Mouse (Mus musculus): Measurements from ENCODE around the gene Isca1.
"Not testable (repeated sequence)": the region's sequence is repeated elsewhere in the genome, so short reads cannot be mapped to it uniquely, and the experiment has no call there.

Isca1 gene

DNA sequence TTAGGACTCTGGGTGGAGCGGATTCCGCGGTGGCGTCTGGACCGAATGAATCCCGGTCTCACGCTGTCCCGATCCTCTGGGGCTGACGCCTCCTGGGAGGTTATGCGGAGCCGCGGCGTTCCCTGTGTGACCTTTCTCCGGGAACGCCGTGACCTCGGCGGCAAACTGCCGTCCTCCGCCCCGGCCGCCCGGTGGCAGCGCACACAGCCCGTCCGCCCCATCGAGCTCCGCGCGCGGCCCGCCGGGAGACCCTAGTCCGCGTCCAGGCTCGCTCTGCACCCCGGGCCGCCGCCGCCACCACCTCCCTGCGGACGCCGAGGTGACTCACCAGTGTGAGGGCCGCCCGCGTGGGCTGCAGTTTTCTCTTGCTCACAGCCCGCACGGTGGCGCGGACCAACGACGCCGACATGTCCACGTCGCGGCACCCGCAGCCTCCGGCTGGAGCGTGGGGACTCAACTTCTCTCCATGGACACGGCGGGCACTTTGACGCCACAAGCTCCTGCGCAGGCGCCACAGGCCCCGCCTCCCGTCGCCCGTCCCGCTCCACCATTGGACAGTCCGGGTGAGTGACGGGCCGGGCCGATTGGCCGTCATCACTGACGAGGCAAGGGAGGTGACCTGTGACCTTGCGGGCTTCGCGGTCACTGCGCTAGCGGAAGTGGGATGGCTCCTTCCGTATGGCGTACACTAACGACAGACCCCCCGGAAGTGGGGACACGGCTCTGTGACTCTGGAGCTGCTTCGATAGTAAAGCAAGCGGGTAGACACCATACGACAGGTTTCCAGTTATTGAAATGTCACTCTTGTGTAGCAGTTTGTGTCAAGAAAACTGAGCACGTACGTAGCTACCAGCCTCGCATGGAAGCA, at the start of gene Isca1:
TSS of gene Isca1 (minus strand) at position 515 of the 868 bp plus-strand sequence.
- DNase-seq (ENCODE audit: low spot score in 2 of 2): peak; percentile 100

DNA sequence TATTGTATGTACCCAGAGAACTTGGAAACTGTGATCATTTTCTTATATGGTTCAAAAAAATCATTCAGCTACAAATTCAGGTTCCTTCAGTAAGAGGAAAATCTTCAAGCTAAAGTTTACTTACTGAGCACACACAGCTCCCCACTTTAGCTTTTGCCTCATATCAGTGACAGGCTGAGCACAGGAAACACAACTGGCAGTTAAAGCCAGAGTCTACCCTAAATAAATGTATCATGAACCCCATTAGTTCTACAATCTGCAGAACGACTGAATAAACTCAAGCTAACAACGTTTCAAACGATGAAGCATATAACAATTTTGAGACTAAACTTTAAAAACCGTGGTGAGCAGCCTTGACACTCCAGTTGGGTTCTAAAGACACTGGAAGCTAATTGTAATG, 47.7 kb upstream of the Isca1 start:
- DNase-seq (ENCODE audit: low spot score in 2 of 2): no peak

GRCm38 (mm10) chr13:59814109-59814591, 44.5 kb upstream of the Isca1 start:
- no peak for DNase-seq (ENCODE audit: low spot score in 2 of 2)

DNA sequence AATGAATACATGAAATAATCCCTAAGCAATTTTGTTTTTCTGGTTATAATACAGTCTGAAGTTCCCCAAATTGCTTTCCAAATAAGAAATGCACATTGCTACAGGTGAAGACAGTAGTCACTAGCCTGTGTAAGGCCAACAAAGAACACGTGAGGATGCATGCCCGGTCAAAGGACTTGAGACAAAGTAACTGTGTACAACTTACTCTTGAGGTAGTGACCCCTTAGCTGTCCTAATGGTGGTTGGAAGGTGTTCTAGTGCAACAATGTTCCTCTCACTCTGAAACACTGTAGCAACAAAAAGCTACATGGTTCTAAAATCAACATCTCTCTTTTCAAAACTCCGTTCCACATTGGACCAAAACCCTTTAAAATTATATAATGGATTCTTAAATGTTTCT, 42.0 kb upstream of the Isca1 start:
- DNase-seq (ENCODE audit: low spot score in 2 of 2): no peak

DNA sequence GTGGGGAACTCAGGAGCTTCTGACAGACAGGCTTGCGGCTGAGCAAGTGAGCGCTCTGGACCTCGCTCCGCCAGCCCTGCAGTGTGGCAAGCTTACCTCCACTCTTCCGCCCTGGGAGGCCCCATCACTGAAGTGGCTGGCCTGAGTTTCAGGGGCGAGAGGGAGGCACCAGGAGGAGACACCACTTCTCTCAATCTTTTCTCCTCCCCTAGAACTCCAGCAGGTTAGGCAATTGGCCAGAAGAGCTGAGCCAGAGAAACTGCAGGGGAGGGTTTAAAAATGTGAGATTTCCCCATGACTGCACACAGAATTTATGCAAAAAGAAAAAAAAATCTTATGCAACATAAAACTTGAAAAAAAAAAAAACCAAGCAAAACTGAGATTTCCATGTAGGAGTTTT, 31.4 kb upstream of the Isca1 start:
- no peak for DNase-seq (ENCODE audit: low spot score in 2 of 2)

DNA sequence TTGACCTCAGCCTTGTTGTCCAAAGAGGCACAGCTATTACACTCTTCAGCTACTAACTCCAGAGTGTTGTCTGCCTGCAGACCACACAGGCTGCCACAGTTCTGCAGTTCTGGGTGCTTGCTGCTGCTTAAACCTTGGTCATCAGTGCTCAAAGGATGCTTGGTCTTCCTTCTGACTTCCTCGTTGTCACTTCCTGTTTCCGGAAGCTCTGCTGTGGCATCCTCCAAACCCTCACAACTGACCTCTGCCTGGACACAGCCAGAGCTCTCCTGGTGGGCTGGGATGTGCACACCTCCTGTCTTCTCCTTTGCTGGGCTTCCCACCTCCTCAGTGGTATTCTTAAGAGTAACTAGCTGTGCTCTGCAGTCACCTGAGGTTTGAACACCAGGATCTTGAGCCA, 30.5 kb upstream of the Isca1 start:
- DNase-seq (ENCODE audit: low spot score in 2 of 2): no peak

DNA sequence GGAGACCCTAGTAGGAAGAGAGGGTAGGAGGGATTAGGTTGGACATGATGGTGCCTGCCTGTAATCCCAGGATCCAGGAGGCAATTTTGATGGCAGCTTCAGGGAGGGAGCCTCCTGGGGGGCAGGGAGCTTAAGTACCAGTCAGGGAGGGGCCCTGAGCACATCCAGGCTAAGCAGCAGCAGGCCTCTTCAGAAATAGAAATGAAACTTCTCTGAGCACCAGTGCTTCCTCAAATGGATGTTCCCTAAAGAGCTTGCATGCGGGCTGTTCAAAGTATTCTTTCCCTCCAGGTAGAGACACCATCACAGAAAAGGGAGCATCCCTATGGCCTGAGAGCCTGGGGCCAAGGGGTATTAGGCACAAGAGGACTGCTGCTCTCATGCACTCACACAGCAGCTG, 28.7 kb upstream of the Isca1 start:
- DNase-seq (ENCODE audit: low spot score in 2 of 2): no peak

DNA sequence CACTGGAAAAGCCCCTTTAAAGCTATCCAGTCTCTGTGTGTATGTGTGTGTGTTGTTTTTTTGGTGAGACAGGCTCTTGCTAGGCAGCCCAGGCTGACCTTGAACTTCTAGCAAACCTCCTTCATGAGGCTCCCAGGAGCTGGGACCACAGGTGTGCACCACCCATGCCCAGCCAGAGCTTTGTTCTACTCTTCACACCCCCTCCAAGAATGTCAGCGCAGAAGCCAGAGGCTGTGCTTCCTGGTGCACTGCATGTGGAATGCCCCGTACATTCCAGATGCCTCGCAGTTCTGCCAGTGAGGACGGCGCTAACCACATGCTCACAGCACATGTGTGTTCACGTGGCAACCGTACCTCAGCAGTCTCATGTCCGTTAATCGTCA, 26.8 kb upstream of the Isca1 start:
- no peak for DNase-seq (ENCODE audit: low spot score in 2 of 2)

DNA sequence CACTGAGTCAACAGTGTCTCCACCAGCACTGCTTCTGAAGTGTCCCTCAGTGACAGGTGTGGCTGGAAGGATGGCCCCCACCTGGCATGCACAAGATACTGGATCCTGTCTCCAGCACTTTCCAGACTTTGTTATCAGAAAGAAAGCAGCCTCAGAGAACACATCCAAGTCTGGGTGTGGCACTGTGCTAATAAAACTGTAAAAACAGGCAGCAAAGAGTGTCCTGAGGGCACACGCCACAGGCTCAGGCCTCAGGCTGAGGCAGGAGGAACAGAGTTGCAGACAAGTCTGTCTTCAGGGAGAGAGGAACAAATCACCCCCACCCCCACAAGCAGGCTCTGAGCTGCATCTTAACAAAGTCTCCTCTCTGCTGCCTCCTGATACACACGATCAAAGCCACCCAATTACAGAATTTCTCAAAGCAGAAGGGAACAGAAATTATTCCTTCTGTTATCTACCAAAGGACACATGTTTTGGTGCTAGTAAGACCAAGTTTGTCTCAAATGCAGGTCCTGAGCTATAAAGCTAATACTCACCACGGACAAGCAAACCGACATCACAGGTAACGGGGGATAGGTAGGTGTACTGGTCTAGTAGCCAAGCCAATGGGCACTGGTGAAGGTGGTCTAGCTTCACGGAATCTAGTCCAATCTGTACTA, 26.3 kb upstream of the Isca1 start:
- DNase-seq (ENCODE audit: low spot score in 2 of 2): no peak

- DNase-seq (ENCODE audit: low spot score in 2 of 2): no peak
Observed at GRCm38 (mm10) chr13:59794786-59795185, 25.2 kb upstream of the Isca1 start.

DNA sequence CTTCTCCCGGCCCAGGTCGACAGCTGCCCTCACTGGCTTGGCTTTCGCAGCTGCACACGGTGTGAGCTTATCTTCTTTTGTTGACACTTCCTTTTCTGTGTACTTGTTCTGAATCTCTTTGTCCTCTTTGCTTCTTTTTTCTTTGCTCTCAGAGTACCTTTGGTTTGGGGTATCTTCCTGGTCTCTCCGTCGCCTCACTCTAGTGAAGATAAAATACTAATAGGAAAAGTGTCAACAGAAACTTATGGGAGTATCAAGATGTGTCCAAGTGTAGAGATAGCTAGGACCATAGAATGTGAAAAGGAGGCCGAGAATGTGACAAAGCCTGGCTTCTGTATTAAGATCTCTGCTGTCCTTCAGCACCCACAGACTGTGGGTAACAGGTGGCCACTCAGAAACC, 12.5 kb upstream of the Isca1 start, which contains the start of gene Gm49354:
TSS of gene Gm49354 (minus strand) at position 101 of the 400 bp plus-strand sequence.
- no peak for DNase-seq (ENCODE audit: low spot score in 2 of 2)

DNA sequence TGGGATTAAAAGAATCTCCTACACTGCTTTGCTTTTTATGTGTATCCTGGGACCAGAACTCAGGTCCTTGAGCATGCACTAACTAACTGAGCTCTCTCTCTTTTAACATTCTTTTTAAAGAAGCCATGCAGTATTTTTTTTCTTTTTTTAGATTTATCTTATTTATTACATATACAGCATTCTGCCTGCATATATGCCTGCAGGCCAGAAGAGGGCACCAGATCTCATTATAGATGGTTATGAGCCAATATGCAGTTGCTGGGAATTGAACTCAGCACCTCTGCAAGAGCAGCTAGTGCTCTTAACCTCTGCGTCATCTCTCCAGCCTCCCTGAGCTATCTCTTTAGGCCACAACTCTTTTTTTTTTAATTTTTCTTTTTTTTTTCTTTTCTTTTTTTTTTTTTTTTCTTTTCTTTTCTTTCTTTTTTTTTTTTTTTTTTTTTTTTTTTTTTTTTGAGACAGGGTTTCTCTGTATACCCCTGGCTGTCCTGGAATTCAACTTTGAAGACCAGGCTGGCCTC, 10.2 kb upstream of the Isca1 start:
- not testable (repeated sequence) for DNase-seq (ENCODE audit: low spot score in 2 of 2)

- no peak for DNase-seq (ENCODE audit: low spot score in 2 of 2)
Observed at GRCm38 (mm10) chr13:59779213-59779612, 9.6 kb upstream of the Isca1 start.

DNA sequence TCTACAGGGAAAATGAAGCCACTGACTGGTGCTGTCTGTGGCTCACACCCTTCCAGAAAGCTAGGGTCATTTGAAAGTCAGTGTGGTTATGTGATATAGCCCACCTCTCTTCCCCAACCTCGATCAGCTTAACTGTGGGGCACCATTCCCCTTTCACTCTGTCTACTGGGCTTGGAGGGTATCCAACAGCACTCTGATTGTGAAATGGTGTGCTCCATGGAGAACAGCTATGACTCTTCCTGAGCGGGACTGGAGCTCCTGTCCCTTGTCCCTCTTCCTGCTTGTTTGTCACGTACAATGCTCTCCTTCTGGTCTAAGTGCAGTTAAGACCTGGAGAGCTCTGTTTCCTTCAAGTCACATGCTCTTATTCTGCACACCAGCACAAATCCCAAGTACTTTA, 5.6 kb upstream of the Isca1 start:
- no peak for DNase-seq (ENCODE audit: low spot score in 2 of 2)

DNA sequence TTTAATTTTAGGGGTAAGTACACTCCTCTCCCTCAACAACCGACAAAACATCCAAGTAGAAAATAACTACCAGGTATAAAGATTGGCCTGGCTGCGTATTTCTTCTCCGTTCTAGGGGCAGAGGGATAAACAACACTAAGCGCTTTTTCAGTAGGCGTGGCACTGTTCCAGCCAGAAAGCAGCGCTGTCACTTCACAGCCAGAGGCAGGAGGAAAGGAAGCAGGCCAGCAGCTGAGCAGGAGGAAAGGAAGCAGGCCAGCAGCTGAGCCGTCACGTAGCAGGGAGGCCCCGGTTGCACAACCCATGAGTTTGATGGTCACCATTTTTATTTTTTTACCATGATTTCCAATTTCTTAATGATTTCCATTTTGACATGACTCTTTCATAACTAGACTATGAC, 1.6 kb upstream of the Isca1 start:
- DNase-seq (ENCODE audit: low spot score in 2 of 2): peak; percentile 83 to 85

- no peak for DNase-seq (ENCODE audit: low spot score in 2 of 2)
Observed at GRCm38 (mm10) chr13:59770847-59771246, 1.2 kb upstream of the Isca1 start.

GRCm38 (mm10) chr13:59770164-59770562, 553 bp upstream of the Isca1 start:
- DNase-seq (ENCODE audit: low spot score in 2 of 2): peak; percentile 93 to 94

GRCm38 (mm10) chr13:59768531-59768930, 1.1 kb downstream of the Isca1 start:
- DNase-seq (ENCODE audit: low spot score in 2 of 2): no peak

- DNase-seq (ENCODE audit: low spot score in 2 of 2): no peak
Observed at GRCm38 (mm10) chr13:59766786-59767515, 2.7 kb downstream of the Isca1 start.

DNA sequence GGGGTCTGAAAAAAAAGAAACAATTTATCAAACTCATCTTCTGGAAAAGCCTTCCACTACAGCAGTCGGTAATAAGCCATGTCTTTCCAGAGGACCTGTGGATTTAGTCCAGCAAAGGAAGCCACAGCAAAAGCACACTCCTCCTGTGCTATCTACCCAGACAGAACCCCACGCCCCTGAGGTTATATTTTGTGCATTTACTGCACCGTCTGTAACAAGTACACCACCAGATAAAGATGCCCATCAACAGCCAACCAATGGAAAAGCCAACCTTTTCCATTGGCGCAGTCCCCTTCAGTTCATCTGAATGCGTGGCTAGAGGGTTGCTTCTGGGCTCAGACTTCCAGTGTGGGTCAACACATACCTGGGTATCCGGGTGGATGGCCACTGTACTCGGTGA, 6.8 kb downstream of the Isca1 start:
- no peak for DNase-seq (ENCODE audit: low spot score in 2 of 2)

- no peak for DNase-seq (ENCODE audit: low spot score in 2 of 2)
Observed at GRCm38 (mm10) chr13:59756906-59757305, 12.7 kb downstream of the Isca1 start.

DNA sequence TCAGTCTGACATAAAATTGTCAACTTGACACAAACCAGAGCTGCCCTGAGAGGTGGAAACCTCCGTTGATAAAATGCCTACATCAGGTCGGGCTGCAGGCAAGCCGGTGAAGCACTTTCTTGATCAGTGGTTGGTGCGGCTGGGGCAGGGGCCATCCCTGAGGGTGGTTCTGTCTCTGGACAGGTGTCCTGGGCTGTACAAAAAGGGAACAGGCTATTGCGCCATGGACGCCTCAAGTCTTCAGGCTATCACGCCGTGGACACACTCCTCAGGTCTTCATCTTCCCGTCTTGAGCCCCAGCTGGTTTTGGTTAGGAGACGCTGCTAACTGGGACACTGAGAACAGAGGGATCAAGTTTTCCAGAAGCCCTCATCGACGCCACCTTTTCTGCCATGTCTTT, 19.3 kb downstream of the Isca1 start:
- DNase-seq (ENCODE audit: low spot score in 2 of 2): no peak
